Mouse (Mus musculus): ENCODE results near the gene Mgat2. TPM values are rescaled to one million over a fixed set of nuclear protein-coding genes. Genes with fewer than 3 reads are reported as not detected.
A peak's percentile ranks its signal among the peaks of the same experiment; 100 is the strongest.

Mgat2 gene
- polyA plus RNA-seq (2015; fragmentation: Nextera tagmentation; extraction: Ambion mirVana): 52.3 and 54.4 TPM in 2 replicates

- Histone ChIP-seq H3K4me1 (replicated peaks; ENCODE audit: control insufficient read depth, insufficient read depth) (no peaks in the 10 kb centered on the region), H3K9ac (ENCODE audit: low read length) (peak within 1 kb of the TSS; percentile 85), H3K4me2 (replicated peaks; ENCODE audit: low read depth) (peak within 1 kb of the TSS; percentile 97), H3K27me3 (ENCODE audit: control insufficient read depth, insufficient read depth, low read length) (no peaks in the 10 kb centered on the region), H3K9me3 (ENCODE audit: control insufficient read depth, low read length) (no peaks in the 10 kb centered on the region), H3K27ac (replicated peaks) (peak within 1 kb of the TSS; percentile 94), H3K4me3 (ENCODE audit: low read depth, low read length) (peak within 1 kb of the TSS; percentile 71), H3K36me3 (ENCODE audit: control insufficient read depth, insufficient read depth, low read length) (peaks cover 5% of the 10 kb centered on the region; the same call in 1 of the 2 replicates)
- DNase-seq (ENCODE audit: low spot score) (peak; percentile 98), ATAC-seq (ENCODE audit: low FRiP score, low TSS enrichment) (peak; percentile 99)
- under 1% methylated on average over 84 of the region's 84 CpGs for WGBS
- TF ChIP-seq CTCF (IDR thresholded peaks at IDR 0.05; ENCODE audit: low read depth): no peak
- peak; percentile 72 for TF ChIP-seq EP300 (optimal IDR thresholded peaks at IDR 0.05)
These were observed at the start of gene Mgat2, which contains the start of gene Rpl36al for GRCm38 (mm10) chr12:69183583-69184308. Gene Mgat2, plus strand, starts transcription at chr12:69184157. Gene Rpl36al, minus strand, starts transcription at chr12:69184083.

GRCm38 (mm10) chr12:69139201-69139600, 44.8 kb upstream of the Mgat2 start:
- H3K27ac ChIP-seq (replicated peaks): no peak overlapping the region
- H3K4me1 ChIP-seq (replicated peaks; ENCODE audit: control insufficient read depth, insufficient read depth): no peaks in the 10 kb centered on the region
- H3K36me3 ChIP-seq (ENCODE audit: control insufficient read depth, insufficient read depth, low read length): no peaks in the 10 kb centered on the region
- H3K9me3 ChIP-seq (ENCODE audit: control insufficient read depth, low read length): no peaks in the 10 kb centered on the region
- no peak overlapping the region for H3K4me3 ChIP-seq (ENCODE audit: low read depth, low read length)
- no peak for DNase-seq (ENCODE audit: low spot score)
- no peaks in the 10 kb centered on the region for H3K27me3 ChIP-seq (ENCODE audit: control insufficient read depth, insufficient read depth, low read length)
- TF ChIP-seq EP300 (optimal IDR thresholded peaks at IDR 0.05): no peak
- no peak for TF ChIP-seq CTCF (IDR thresholded peaks at IDR 0.05; ENCODE audit: low read depth)
- H3K9ac ChIP-seq (ENCODE audit: low read length): no peak overlapping the region
- no peak for ATAC-seq (ENCODE audit: low FRiP score, low TSS enrichment)
- 88% methylated on average over 3 of the region's 3 CpGs for WGBS
- H3K4me2 ChIP-seq (replicated peaks; ENCODE audit: low read depth): no peak overlapping the region

- H3K27me3 ChIP-seq (ENCODE audit: control insufficient read depth, insufficient read depth, low read length): no peaks in the 10 kb centered on the region
- H3K4me2 ChIP-seq (replicated peaks; ENCODE audit: low read depth): no peak overlapping the region
- no peak overlapping the region for H3K27ac ChIP-seq (replicated peaks)
- WGBS: 85% methylated on average over 7 of the region's 7 CpGs
- TF ChIP-seq CTCF (IDR thresholded peaks at IDR 0.05; ENCODE audit: low read depth) (no peak), EP300 (optimal IDR thresholded peaks at IDR 0.05) (no peak)
- DNase-seq (ENCODE audit: low spot score): no peak
- no peak for ATAC-seq (ENCODE audit: low FRiP score, low TSS enrichment)
- H3K36me3 ChIP-seq (ENCODE audit: control insufficient read depth, insufficient read depth, low read length): no peaks in the 10 kb centered on the region
- no peaks in the 10 kb centered on the region for H3K9me3 ChIP-seq (ENCODE audit: control insufficient read depth, low read length)
- H3K9ac ChIP-seq (ENCODE audit: low read length): no peak overlapping the region
- no peaks in the 10 kb centered on the region for H3K4me1 ChIP-seq (replicated peaks; ENCODE audit: control insufficient read depth, insufficient read depth)
- no peak overlapping the region for H3K4me3 ChIP-seq (ENCODE audit: low read depth, low read length)
These were observed 44.1 kb upstream of the Mgat2 start for GRCm38 (mm10) chr12:69139841-69140240.

- Histone ChIP-seq H3K9me3 (ENCODE audit: control insufficient read depth, low read length) (no peaks in the 10 kb centered on the region), H3K4me1 (replicated peaks; ENCODE audit: control insufficient read depth, insufficient read depth) (no peaks in the 10 kb centered on the region), H3K4me3 (ENCODE audit: low read depth, low read length) (no peak overlapping the region), H3K9ac (ENCODE audit: low read length) (no peak overlapping the region), H3K27me3 (ENCODE audit: control insufficient read depth, insufficient read depth, low read length) (no peaks in the 10 kb centered on the region), H3K4me2 (replicated peaks; ENCODE audit: low read depth) (no peak overlapping the region), H3K27ac (replicated peaks) (no peak overlapping the region), H3K36me3 (ENCODE audit: control insufficient read depth, insufficient read depth, low read length) (no peaks in the 10 kb centered on the region)
- ATAC-seq (ENCODE audit: low FRiP score, low TSS enrichment): no peak
- TF ChIP-seq CTCF (IDR thresholded peaks at IDR 0.05; ENCODE audit: low read depth) (no peak), EP300 (optimal IDR thresholded peaks at IDR 0.05) (no peak)
- no peak for DNase-seq (ENCODE audit: low spot score)
- 73% methylated on average over 6 of the region's 6 CpGs for WGBS
These were observed 40.5 kb upstream of the Mgat2 start for GRCm38 (mm10) chr12:69143460-69143859.

GRCm38 (mm10) chr12:69147166-69147735, 36.7 kb upstream of the Mgat2 start:
- DNase-seq (ENCODE audit: low spot score) (no peak), ATAC-seq (ENCODE audit: low FRiP score, low TSS enrichment) (no peak)
- Histone ChIP-seq H3K27ac (replicated peaks) (no peak overlapping the region), H3K9ac (ENCODE audit: low read length) (no peak overlapping the region), H3K4me3 (ENCODE audit: low read depth, low read length) (no peak overlapping the region), H3K4me2 (replicated peaks; ENCODE audit: low read depth) (no peak overlapping the region), H3K4me1 (replicated peaks; ENCODE audit: control insufficient read depth, insufficient read depth) (no peaks in the 10 kb centered on the region), H3K27me3 (ENCODE audit: control insufficient read depth, insufficient read depth, low read length) (no peaks in the 10 kb centered on the region), H3K9me3 (ENCODE audit: control insufficient read depth, low read length) (no peaks in the 10 kb centered on the region), H3K36me3 (ENCODE audit: control insufficient read depth, insufficient read depth, low read length) (no peaks in the 10 kb centered on the region)
- TF ChIP-seq CTCF (IDR thresholded peaks at IDR 0.05; ENCODE audit: low read depth) (no peak), EP300 (optimal IDR thresholded peaks at IDR 0.05) (no peak)
- 90% methylated on average over 5 of the region's 5 CpGs for WGBS

GRCm38 (mm10) chr12:69150049-69150448, 33.9 kb upstream of the Mgat2 start:
- ATAC-seq (ENCODE audit: low FRiP score, low TSS enrichment): no peak

More at GRCm38 (mm10) chr12:69150049-69150448, 33.9 kb upstream of the Mgat2 start:
- no peaks in the 10 kb centered on the region for H3K36me3 ChIP-seq (ENCODE audit: control insufficient read depth, insufficient read depth, low read length)
- no peaks in the 10 kb centered on the region for H3K9me3 ChIP-seq (ENCODE audit: control insufficient read depth, low read length)
- H3K4me1 ChIP-seq (replicated peaks; ENCODE audit: control insufficient read depth, insufficient read depth): no peaks in the 10 kb centered on the region
- DNase-seq (ENCODE audit: low spot score): no peak
- H3K9ac ChIP-seq (ENCODE audit: low read length): no peak overlapping the region
- no peak overlapping the region for H3K4me2 ChIP-seq (replicated peaks; ENCODE audit: low read depth)
- H3K4me3 ChIP-seq (ENCODE audit: low read depth, low read length): no peak overlapping the region
- no peak overlapping the region for H3K27ac ChIP-seq (replicated peaks)
- no peaks in the 10 kb centered on the region for H3K27me3 ChIP-seq (ENCODE audit: control insufficient read depth, insufficient read depth, low read length)
- TF ChIP-seq CTCF (IDR thresholded peaks at IDR 0.05; ENCODE audit: low read depth): no peak
- no peak for TF ChIP-seq EP300 (optimal IDR thresholded peaks at IDR 0.05)
- 50% methylated on average over 13 of the region's 13 CpGs for WGBS
